Mouse (Mus musculus): Measurements from ENCODE around the gene D630003M21Rik. TPM values are rescaled to one million over a fixed set of nuclear protein-coding genes. Genes with fewer than 3 reads are reported as not detected.
A peak's percentile ranks its signal among the peaks of the same experiment; 100 is the strongest.

Gene D630003M21Rik
- total and polyA plus RNA-seq, 2 experiments = 0.46 to 0.69 TPM

DNA sequence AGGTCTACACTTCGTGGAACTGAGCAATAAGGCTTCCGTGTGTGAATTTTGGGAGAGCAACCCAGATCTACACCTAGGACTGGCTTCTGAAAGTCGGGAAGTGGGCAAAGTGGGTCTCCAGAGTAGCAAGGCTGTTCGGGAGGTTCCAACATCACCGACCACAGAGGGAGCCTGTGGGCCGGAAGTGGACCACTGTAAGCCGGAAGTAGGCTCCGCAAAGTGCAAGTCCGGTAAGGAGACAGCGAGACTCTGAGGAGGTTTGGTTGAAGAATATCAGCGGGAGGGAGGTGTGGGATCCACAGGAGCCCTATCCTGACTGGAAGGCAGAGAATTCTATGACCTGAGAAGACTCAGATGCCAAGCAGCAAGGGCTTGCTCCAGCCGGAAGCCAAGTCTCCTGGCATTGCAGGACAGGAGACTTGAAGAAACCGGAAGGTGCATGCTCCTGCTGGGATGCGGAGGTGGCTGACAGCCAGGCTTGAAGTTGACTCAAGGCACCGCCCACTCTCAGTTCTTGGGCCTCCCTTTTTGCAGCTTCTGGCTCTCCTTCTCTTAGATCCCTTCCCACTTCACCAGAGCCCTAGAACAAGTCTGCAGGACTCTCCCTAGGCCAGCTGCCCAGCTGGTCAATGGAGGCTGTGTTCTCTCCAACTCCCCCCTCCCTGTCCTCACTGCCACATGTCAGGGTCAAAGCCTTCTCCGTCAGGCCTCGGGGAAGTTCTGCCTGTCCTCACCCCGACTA, 14.3 kb upstream of the D630003M21Rik start:
- 76% methylated on average over 18 of the region's 18 CpGs for WGBS

DNA sequence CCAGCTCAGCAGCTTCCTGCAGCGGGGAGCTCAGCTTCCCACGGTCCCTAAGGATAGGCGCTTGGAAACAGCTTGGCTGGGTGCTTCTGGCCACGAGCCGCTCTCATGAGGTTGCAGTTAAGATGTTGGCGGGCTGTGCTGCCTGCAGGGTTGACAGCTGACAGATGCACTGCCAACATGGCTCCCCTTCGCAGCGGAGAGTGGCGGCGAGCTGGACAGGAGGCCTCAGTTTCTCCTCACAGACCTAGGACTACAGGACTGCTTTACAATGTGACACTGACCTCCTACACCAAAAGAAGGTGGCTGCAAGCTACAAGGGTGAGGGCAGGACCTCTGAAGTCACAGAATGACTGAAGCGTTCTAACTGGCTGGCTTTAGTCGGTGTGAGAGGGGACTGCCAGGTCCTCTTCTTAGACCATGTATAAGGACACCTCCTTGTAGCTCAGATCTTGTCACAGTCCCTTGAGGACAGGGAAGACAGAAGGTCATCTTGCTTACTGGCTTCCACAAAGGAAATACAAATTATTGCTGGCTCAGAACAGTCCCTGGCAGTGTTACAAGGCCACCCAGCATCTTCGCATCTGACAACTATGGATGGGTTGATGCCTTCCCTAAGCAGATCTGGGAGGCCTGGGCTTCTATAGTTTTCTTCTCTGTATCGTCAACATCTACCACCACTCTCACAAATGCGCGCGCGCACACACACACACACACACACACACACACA, 13.3 kb upstream of the D630003M21Rik start:
- no peaks in the 10 kb centered on the region for H3K36me3 ChIP-seq (ENCODE audit: control insufficient read depth, insufficient read depth, low read length)
- H3K27me3 ChIP-seq (ENCODE audit: control insufficient read depth, insufficient read depth, low read length) = no peaks in the 10 kb centered on the region
- no peak for DNase-seq (ENCODE audit: extremely low read depth, low read depth, low spot score)
- no peak overlapping the region for H3K27ac ChIP-seq (replicated peaks; ENCODE audit: insufficient read depth, low read depth, low read length)
- H3K79me2 ChIP-seq (ENCODE audit: control insufficient read depth, insufficient read depth, low read length) = no peaks in the 10 kb centered on the region
- TF ChIP-seq POLR2A (IDR thresholded peaks at IDR 0.05; ENCODE audit: extremely low read depth, insufficient read depth, low read length) (no peak), CTCF (IDR thresholded peaks at IDR 0.05; ENCODE audit: low read depth, low read length) (no peak)
- WGBS = 90% methylated on average over 18 of the region's 18 CpGs
- no peak overlapping the region for H3K4me3 ChIP-seq (ENCODE audit: insufficient read depth, low read depth, low read length)
- H3K4me1 ChIP-seq (ENCODE audit: control insufficient read depth, insufficient read depth, low read length) = no peaks in the 10 kb centered on the region
- H3K9ac ChIP-seq (ENCODE audit: low read depth, low read length) = no peak overlapping the region

More for the DNA sequence above, 14.3 kb upstream of the D630003M21Rik start:
- no peaks in the 10 kb centered on the region for H3K79me2 ChIP-seq (ENCODE audit: control insufficient read depth, insufficient read depth, low read length)
- no peak overlapping the region for H3K27ac ChIP-seq (replicated peaks; ENCODE audit: insufficient read depth, low read depth, low read length)
- H3K4me3 ChIP-seq (ENCODE audit: insufficient read depth, low read depth, low read length) = no peak overlapping the region
- TF ChIP-seq CTCF (IDR thresholded peaks at IDR 0.05; ENCODE audit: low read depth, low read length) = no peak
- no peak for TF ChIP-seq POLR2A (IDR thresholded peaks at IDR 0.05; ENCODE audit: extremely low read depth, insufficient read depth, low read length)
- no peak overlapping the region for H3K9ac ChIP-seq (ENCODE audit: low read depth, low read length)
- DNase-seq (ENCODE audit: extremely low read depth, low read depth, low spot score) = peak; percentile 10
- H3K27me3 ChIP-seq (ENCODE audit: control insufficient read depth, insufficient read depth, low read length) = no peaks in the 10 kb centered on the region
- H3K4me1 ChIP-seq (ENCODE audit: control insufficient read depth, insufficient read depth, low read length) = 0 out of 2 replicates have a peak, but pooled peaks cover 3% of the 10 kb centered on the region
- H3K36me3 ChIP-seq (ENCODE audit: control insufficient read depth, insufficient read depth, low read length) = no peaks in the 10 kb centered on the region

DNA sequence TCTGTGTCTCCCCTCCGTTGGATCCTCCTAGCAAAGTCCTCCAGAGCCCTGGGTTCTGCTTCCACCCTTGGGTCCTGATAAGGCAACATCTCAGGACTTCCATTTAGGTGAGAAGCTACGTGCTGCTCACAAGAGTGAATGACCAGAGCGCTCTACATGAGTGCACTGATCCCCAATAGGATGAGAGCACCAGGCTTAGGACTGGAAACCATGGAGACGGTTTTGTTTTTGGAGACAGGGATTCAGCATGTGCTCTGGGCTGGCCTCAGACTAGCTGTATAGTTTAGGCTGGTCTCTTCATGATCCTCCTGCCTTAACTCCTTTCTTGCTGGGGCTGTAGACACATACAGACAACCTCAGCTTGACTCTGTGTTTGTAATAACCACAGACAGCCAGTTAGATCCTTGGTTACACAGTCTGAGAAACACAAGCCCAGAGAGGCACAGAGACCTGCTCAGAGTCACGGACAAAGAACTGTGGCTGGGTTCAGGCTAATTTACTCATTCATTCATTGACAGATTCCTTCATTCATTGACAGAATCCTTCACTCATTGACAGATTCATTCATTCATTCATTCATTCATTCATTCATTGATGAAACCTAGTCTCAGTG, 12.2 kb upstream of the D630003M21Rik start:
- 90% methylated on average over 5 of the region's 5 CpGs for WGBS
- Histone ChIP-seq H3K27ac (replicated peaks; ENCODE audit: insufficient read depth, low read depth, low read length) (no peak overlapping the region), H3K4me3 (ENCODE audit: insufficient read depth, low read depth, low read length) (no peak overlapping the region), H3K9ac (ENCODE audit: low read depth, low read length) (no peak overlapping the region), H3K79me2 (ENCODE audit: control insufficient read depth, insufficient read depth, low read length) (no peaks in the 10 kb centered on the region), H3K4me1 (ENCODE audit: control insufficient read depth, insufficient read depth, low read length) (no peaks in the 10 kb centered on the region), H3K36me3 (ENCODE audit: control insufficient read depth, insufficient read depth, low read length) (no peaks in the 10 kb centered on the region), H3K27me3 (ENCODE audit: control insufficient read depth, insufficient read depth, low read length) (no peaks in the 10 kb centered on the region)
- no peak for DNase-seq (ENCODE audit: extremely low read depth, low read depth, low spot score)
- no peak for TF ChIP-seq POLR2A (IDR thresholded peaks at IDR 0.05; ENCODE audit: extremely low read depth, insufficient read depth, low read length)
- no peak for TF ChIP-seq CTCF (IDR thresholded peaks at IDR 0.05; ENCODE audit: low read depth, low read length)

DNA sequence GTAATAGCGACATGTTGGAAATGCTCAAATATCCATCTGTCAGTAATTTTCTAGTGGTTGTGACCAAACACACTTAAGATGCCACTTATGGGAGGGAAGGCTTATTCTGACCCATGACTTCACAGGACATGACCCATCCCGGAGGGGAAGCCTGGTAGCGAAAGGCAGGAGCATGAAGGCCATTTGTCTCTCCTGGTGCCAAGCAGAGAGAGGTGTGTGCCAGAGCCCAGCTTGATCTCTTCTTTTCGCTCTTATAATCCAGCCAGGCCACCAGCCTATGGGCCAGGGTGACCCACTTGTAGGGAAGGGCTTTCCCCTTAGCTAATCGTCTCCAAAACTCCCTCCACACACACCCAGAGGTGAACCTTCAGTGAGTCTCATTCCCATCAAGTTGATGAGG, 9.1 kb upstream of the D630003M21Rik start:
- Histone ChIP-seq H3K27me3 (ENCODE audit: control insufficient read depth, insufficient read depth, low read length) (no peaks in the 10 kb centered on the region), H3K9ac (ENCODE audit: low read depth, low read length) (no peak overlapping the region), H3K36me3 (ENCODE audit: control insufficient read depth, insufficient read depth, low read length) (no peaks in the 10 kb centered on the region), H3K79me2 (ENCODE audit: control insufficient read depth, insufficient read depth, low read length) (no peaks in the 10 kb centered on the region), H3K4me3 (ENCODE audit: insufficient read depth, low read depth, low read length) (no peak overlapping the region), H3K4me1 (ENCODE audit: control insufficient read depth, insufficient read depth, low read length) (no peaks in the 10 kb centered on the region), H3K27ac (replicated peaks; ENCODE audit: insufficient read depth, low read depth, low read length) (no peak overlapping the region)
- no peak for DNase-seq (ENCODE audit: extremely low read depth, low read depth, low spot score)
- WGBS = 88% methylated on average over 5 of the region's 5 CpGs
- TF ChIP-seq CTCF (IDR thresholded peaks at IDR 0.05; ENCODE audit: low read depth, low read length) (no peak), POLR2A (IDR thresholded peaks at IDR 0.05; ENCODE audit: extremely low read depth, insufficient read depth, low read length) (no peak)

DNA sequence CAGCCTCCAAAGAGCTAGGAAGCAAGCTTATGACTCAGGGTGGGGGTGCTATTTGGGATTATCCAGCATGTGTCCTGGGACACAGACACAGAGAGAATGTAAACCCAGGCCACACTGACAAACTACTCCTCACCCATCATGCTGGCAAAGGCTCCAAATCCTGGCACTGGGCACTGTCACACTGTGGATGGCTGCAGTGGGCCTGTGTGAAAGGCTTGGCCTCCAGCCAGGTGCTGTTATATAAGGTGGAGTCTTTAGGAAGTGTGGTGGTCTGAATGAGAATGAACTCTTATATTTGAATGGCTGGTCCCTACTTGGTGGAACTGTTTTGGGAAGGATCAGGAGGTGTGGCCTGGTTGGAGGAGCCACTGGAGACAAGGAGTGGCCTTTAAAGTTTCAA, 7.7 kb upstream of the D630003M21Rik start:
- TF ChIP-seq CTCF (IDR thresholded peaks at IDR 0.05; ENCODE audit: low read depth, low read length) (no peak), POLR2A (IDR thresholded peaks at IDR 0.05; ENCODE audit: extremely low read depth, insufficient read depth, low read length) (no peak)
- no peak overlapping the region for H3K27ac ChIP-seq (replicated peaks; ENCODE audit: insufficient read depth, low read depth, low read length)
- no peaks in the 10 kb centered on the region for H3K27me3 ChIP-seq (ENCODE audit: control insufficient read depth, insufficient read depth, low read length)
- H3K4me3 ChIP-seq (ENCODE audit: insufficient read depth, low read depth, low read length) = no peak overlapping the region
- H3K79me2 ChIP-seq (ENCODE audit: control insufficient read depth, insufficient read depth, low read length) = no peaks in the 10 kb centered on the region
- no peak overlapping the region for H3K9ac ChIP-seq (ENCODE audit: low read depth, low read length)
- H3K36me3 ChIP-seq (ENCODE audit: control insufficient read depth, insufficient read depth, low read length) = no peaks in the 10 kb centered on the region
- no peaks in the 10 kb centered on the region for H3K4me1 ChIP-seq (ENCODE audit: control insufficient read depth, insufficient read depth, low read length)
- no peak for DNase-seq (ENCODE audit: extremely low read depth, low read depth, low spot score)
